Mouse (Mus musculus): ENCODE measurements at regions not wholly inside any gene's neighbourhood (a gene's known extent, or its start where the extent isn't known, plus 50 kb on each side); places are given as distances from the start of the nearest gene placed in this dataset.

DNA sequence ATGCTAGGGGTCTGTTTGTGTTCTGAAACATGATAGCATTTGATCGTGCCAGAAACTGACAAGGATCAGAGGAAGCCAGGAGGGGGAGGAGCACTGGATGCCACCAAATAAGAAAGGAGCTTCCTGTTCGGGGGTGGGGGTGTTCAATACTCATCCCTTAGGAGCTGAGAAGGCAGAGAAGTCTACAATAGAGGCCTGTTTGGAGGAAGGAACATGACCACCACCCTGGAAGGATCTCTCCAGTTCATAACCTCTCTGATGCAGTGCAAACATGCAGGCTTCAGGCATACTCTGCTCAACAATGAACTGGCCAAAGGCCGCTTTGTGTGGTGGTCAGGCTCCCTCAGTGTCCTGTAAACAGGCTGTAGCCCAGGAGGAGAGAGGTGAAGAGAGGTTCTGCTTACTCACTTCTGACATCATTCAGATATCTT, 515.8 kb downstream of the Tshz3 start:
- Histone ChIP-seq H3K4me3 (peak overlapping the region; percentile 28; the same call in 1 of the 2 replicates), H3K27me3 (ENCODE audit: insufficient read depth, poor library complexity, severe bottlenecking) (no peaks in the 10 kb centered on the region), H3K9me3 (no peaks in the 10 kb centered on the region), H3K27ac (peak overlapping the region; percentile 54), H3K36me3 (no peaks in the 10 kb centered on the region), H3K4me1 (replicated peaks) (peaks cover 12% of the 10 kb centered on the region)
- 31% methylated on average over 3 of the region's 3 CpGs for WGBS
- DNase-seq (ENCODE audit: low spot score): peak; percentile 33

GRCm38 (mm10) chr7:37215498-37215897, 517.6 kb downstream of the Tshz3 start:
- no peak overlapping the region for H3K27ac ChIP-seq
- peaks cover 12% of the 10 kb centered on the region for H3K4me1 ChIP-seq (replicated peaks)
- no peaks in the 10 kb centered on the region for H3K36me3 ChIP-seq
- WGBS: 90% methylated on average over 6 of the region's 6 CpGs
- H3K4me3 ChIP-seq: no peak overlapping the region
- H3K27me3 ChIP-seq (ENCODE audit: insufficient read depth, poor library complexity, severe bottlenecking): no peaks in the 10 kb centered on the region
- no peaks in the 10 kb centered on the region; the same call in 1 of the 2 replicates for H3K9me3 ChIP-seq
- DNase-seq (ENCODE audit: low spot score): no peak

GRCm38 (mm10) chr7:37220476-37220875, 522.6 kb downstream of the Tshz3 start:
- Histone ChIP-seq H3K36me3 (no peaks in the 10 kb centered on the region), H3K9me3 (peaks cover 9% of the 10 kb centered on the region), H3K27me3 (ENCODE audit: insufficient read depth, poor library complexity, severe bottlenecking) (no peaks in the 10 kb centered on the region), H3K4me3 (no peak overlapping the region), H3K27ac (no peak overlapping the region), H3K4me1 (replicated peaks) (no peaks in the 10 kb centered on the region)
- no peak for DNase-seq (ENCODE audit: low spot score)
- WGBS: 94% methylated on average over 5 of the region's 5 CpGs

DNA sequence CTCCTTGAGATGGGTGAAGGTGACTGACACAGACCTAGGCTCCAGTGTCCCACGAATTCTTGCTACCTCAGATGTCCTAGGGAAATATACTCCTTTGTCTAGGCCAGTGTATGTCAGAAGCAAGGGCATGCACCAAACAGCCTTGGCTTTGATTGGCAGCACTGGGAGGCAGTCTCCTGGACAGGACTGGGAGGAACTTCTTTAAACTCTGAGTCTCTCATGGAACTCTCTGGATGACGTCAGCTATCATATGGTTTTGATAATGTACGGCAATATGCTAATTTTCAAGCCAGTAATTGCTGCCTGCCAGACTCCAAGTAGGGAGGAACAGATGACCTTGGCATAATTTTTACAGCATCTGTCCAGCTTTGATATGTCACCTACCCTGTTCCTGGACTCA, 528.5 kb downstream of the Tshz3 start:
- no peak overlapping the region; the same call in 1 of the 2 replicates for H3K27ac ChIP-seq
- DNase-seq (ENCODE audit: low spot score): no peak
- no peaks in the 10 kb centered on the region for H3K36me3 ChIP-seq
- H3K4me1 ChIP-seq (replicated peaks): peaks cover 10% of the 10 kb centered on the region; the same call in 1 of the 2 replicates
- 77% methylated on average over 3 of the region's 3 CpGs for WGBS
- no peaks in the 10 kb centered on the region for H3K27me3 ChIP-seq (ENCODE audit: insufficient read depth, poor library complexity, severe bottlenecking)
- H3K9me3 ChIP-seq: peaks cover 4% of the 10 kb centered on the region
- H3K4me3 ChIP-seq: no peak overlapping the region

DNA sequence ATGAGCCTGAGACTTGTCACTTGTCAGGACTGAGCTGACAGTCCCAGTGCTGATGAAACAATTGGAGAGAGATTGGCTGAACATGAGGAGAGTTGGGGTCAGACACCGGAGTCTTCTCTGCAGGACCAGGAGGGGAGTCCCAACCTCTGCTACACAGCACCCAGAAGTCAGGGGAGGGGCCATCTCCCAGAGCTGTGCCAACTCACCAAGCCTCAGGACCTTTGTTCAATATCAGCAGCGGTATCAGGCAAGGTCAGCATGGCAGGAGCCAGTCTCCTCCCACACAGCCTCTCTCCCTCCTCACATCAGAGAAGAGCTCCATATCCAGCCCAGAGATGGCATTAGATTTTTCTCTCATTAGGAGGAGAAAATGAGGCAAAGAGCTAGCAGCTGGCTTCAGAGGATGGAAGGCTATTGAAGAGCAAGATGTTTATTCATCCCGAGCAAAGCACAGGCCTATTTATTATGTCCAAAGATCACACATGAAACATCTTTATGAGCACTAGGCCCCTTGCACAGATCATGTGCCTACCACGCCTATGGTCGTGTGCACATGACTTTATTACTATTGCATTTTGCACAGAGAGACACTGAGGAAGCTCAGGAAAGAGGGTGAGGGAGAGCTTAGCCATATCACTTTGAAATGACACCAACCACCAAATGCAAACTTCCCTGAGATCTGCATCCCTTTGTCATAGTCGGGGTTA, 532.9 kb downstream of the Tshz3 start:
- Histone ChIP-seq H3K9me3 (no peaks in the 10 kb centered on the region), H3K27me3 (ENCODE audit: insufficient read depth, poor library complexity, severe bottlenecking) (no peaks in the 10 kb centered on the region), H3K27ac (no peak overlapping the region), H3K36me3 (no peaks in the 10 kb centered on the region), H3K4me3 (no peak overlapping the region), H3K4me1 (replicated peaks) (peaks cover 10% of the 10 kb centered on the region; the same call in 1 of the 2 replicates)
- WGBS: 78% methylated on average over 6 of the region's 6 CpGs
- no peak for DNase-seq (ENCODE audit: low spot score)

DNA sequence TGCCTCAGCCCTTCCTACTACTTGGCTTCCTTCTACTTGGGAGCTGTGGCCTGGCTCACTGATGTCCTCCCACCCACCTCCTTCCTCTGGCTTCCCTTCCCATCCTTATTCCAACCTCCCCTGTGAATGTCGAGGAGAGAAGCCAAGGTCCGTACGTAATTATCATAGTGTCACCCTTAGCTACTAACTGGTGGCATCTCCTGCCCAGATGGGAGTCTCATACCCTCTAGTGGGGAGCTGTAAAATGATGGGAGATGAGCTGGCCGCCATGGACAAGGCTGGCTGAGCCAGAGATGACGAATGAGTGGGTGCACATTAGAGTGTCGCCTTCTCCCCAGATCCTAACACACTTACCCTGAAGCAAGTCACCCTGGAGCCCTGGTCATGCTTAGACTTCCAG, 532.6 kb downstream of the Zfp536 start:
- H3K9me3 ChIP-seq: no peaks in the 10 kb centered on the region
- no peak overlapping the region for H3K27ac ChIP-seq
- no peaks in the 10 kb centered on the region for H3K4me1 ChIP-seq (replicated peaks)
- 84% methylated on average over 6 of the region's 6 CpGs for WGBS
- no peak overlapping the region for H3K4me3 ChIP-seq
- no peak for DNase-seq (ENCODE audit: low spot score)
- no peaks in the 10 kb centered on the region for H3K27me3 ChIP-seq (ENCODE audit: insufficient read depth, poor library complexity, severe bottlenecking)
- no peaks in the 10 kb centered on the region for H3K36me3 ChIP-seq

- Histone ChIP-seq H3K4me1 (replicated peaks) (no peaks in the 10 kb centered on the region), H3K4me3 (no peak overlapping the region), H3K27me3 (ENCODE audit: insufficient read depth, poor library complexity, severe bottlenecking) (no peaks in the 10 kb centered on the region), H3K36me3 (no peaks in the 10 kb centered on the region), H3K9me3 (no peaks in the 10 kb centered on the region), H3K27ac (no peak overlapping the region)
- no peak for DNase-seq (ENCODE audit: low spot score)
- 74% methylated on average over 7 of the region's 7 CpGs for WGBS
Measured at GRCm38 (mm10) chr7:37241781-37242180, 531.7 kb downstream of the Zfp536 start.

- no peak for DNase-seq (ENCODE audit: low spot score)
- H3K27me3 ChIP-seq (ENCODE audit: insufficient read depth, poor library complexity, severe bottlenecking): no peaks in the 10 kb centered on the region
- WGBS: 93% methylated on average over 8 of the region's 8 CpGs
- no peak overlapping the region for H3K4me3 ChIP-seq
- H3K36me3 ChIP-seq: no peaks in the 10 kb centered on the region
- no peaks in the 10 kb centered on the region for H3K4me1 ChIP-seq (replicated peaks)
- no peaks in the 10 kb centered on the region for H3K9me3 ChIP-seq
- no peak overlapping the region for H3K27ac ChIP-seq
Measured at GRCm38 (mm10) chr7:37242476-37242875, 531.0 kb downstream of the Zfp536 start.

GRCm38 (mm10) chr7:37246156-37246555, 527.3 kb downstream of the Zfp536 start:
- no peak for DNase-seq (ENCODE audit: low spot score)
- WGBS: 85% methylated on average over 4 of the region's 4 CpGs
- no peaks in the 10 kb centered on the region for H3K36me3 ChIP-seq
- H3K27ac ChIP-seq: no peak overlapping the region
- H3K4me3 ChIP-seq: no peak overlapping the region
- H3K4me1 ChIP-seq (replicated peaks): no peaks in the 10 kb centered on the region
- no peaks in the 10 kb centered on the region for H3K9me3 ChIP-seq
- no peaks in the 10 kb centered on the region for H3K27me3 ChIP-seq (ENCODE audit: insufficient read depth, poor library complexity, severe bottlenecking)

DNA sequence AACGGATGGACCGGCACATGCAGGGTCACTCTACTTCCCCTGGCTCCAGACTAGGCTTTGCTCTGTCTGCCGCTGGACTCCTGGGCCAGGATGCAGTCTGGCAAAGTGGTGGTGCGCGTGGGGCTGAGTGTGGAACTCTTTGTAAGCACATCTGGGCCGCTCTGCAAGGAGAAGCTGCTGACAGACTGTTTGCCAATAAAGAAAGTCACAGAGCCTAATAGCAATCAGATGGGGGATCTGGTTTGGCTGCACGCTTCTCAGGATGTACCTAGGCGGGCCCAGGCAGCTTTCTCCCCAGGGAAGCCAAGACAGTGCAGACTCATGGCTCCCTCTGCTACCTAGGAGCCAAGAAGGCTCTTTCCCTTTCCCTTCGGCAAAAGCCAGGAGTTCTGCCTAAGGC, 519.0 kb downstream of the Zfp536 start:
- WGBS: 68% methylated on average over 9 of the region's 9 CpGs
- Histone ChIP-seq H3K4me3 (no peak overlapping the region), H3K36me3 (no peaks in the 10 kb centered on the region), H3K4me1 (replicated peaks) (peaks cover 16% of the 10 kb centered on the region; the same call in 1 of the 2 replicates), H3K27ac (no peak overlapping the region), H3K27me3 (ENCODE audit: insufficient read depth, poor library complexity, severe bottlenecking) (no peaks in the 10 kb centered on the region), H3K9me3 (0 out of 2 replicates have a peak, but pooled peaks cover 9% of the 10 kb centered on the region)
- DNase-seq (ENCODE audit: low spot score): peak; percentile 21

- H3K4me1 ChIP-seq (replicated peaks): peaks cover 16% of the 10 kb centered on the region; the same call in 1 of the 2 replicates
Measured at GRCm38 (mm10) chr7:37255840-37256239, 517.6 kb downstream of the Zfp536 start.

DNA sequence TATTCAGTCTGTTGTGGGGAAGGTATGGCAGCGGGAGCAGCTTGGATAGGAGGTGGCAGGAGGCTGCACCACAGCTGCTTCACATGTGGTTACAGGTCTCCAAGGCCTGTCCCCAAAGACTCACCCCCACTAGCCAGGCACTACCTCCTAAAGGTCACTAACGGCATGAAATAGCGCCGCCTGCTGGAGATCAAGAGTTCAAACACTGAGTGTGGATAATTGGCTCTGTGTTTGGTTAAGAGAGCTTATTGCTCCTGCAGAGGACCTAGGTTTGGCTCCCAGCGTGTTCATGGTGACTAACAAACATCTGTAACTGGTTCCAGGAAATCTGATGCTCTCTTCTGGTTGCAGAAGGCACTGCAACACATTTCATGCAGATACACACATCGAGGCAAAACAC, 514.1 kb downstream of the Zfp536 start:
- Histone ChIP-seq H3K36me3 (no peaks in the 10 kb centered on the region), H3K4me3 (no peak overlapping the region), H3K9me3 (no peaks in the 10 kb centered on the region), H3K4me1 (replicated peaks) (peaks cover 14% of the 10 kb centered on the region; the same call in 1 of the 2 replicates), H3K27me3 (ENCODE audit: insufficient read depth, poor library complexity, severe bottlenecking) (no peaks in the 10 kb centered on the region), H3K27ac (no peak overlapping the region)
- WGBS: 43% methylated on average over 6 of the region's 6 CpGs
- DNase-seq (ENCODE audit: low spot score): peak; percentile 28

More at GRCm38 (mm10) chr7:37255840-37256239, 517.6 kb downstream of the Zfp536 start:
- 63% methylated on average over 3 of the region's 3 CpGs for WGBS
- H3K9me3 ChIP-seq: 0 out of 2 replicates have a peak, but pooled peaks cover 9% of the 10 kb centered on the region
- no peak overlapping the region for H3K27ac ChIP-seq
- H3K27me3 ChIP-seq (ENCODE audit: insufficient read depth, poor library complexity, severe bottlenecking): no peaks in the 10 kb centered on the region
- no peaks in the 10 kb centered on the region for H3K36me3 ChIP-seq
- no peak for DNase-seq (ENCODE audit: low spot score)
- H3K4me3 ChIP-seq: no peak overlapping the region

- DNase-seq (ENCODE audit: low spot score): no peak
- Histone ChIP-seq H3K9me3 (peaks cover 5% of the 10 kb centered on the region; the same call in 1 of the 2 replicates), H3K4me3 (no peak overlapping the region), H3K4me1 (replicated peaks) (no peaks in the 10 kb centered on the region), H3K36me3 (no peaks in the 10 kb centered on the region), H3K27ac (no peak overlapping the region), H3K27me3 (ENCODE audit: insufficient read depth, poor library complexity, severe bottlenecking) (no peaks in the 10 kb centered on the region)
- 51% methylated on average over 3 of the region's 3 CpGs for WGBS
Measured at GRCm38 (mm10) chr7:37262846-37263245, 510.6 kb downstream of the Zfp536 start.
